In genomic region chr6:8086847-8087246, GRCm38 (mm10) we compare ENCODE assay signal across 10 mouse cellular contexts.
A peak's percentile ranks its signal among the peaks of the same experiment; 100 is the strongest.
DNase-seq lines count a peak whose midpoint lies in the region; ATAC-seq lines count a peak whose summit lies in the region.
"Had no signal": no experiment of that assay in that cellular context is flagged by ENCODE, and none has a peak within 500 bp of the region (broad histone marks: within the 10 kb centered on the region; RNA-seq: fewer than 3 reads in every experiment).

No protein-coding gene starts in this region.

- no peaks in the 10 kb centered on the region for H3K27me3 ChIP-seq in heart, embryonic 12.5 days (replicated peaks)
- H3K27me3 ChIP-seq: liver, embryonic 15.5 days had no signal

- H3K4me3 ChIP-seq in heart, embryonic 12.5 days, result no peak overlapping the region
- H3K4me3 ChIP-seq: erythroblast, embryonic 14.5 days; liver, embryonic 15.5 days had no signal

- intact Hi-C loops in heart, postnatal 10 days (cut with DNase I), result loop anchor here (1.0 kb wide), 1 partner anchor 354 kb away; no protein-coding TSS in a partner anchor

- 59% methylated on average over 3 of the region's 3 CpGs for WGBS in heart, embryonic 12.5 days

- no peaks in the 10 kb centered on the region for H3K9me3 ChIP-seq in heart, embryonic 12.5 days (replicated peaks)
- H3K9me3 ChIP-seq: liver, embryonic 15.5 days had no signal

- H3K27ac ChIP-seq in heart, embryonic 12.5 days (ENCODE audit: poor library complexity, severe bottlenecking), result no peak overlapping the region
- H3K27ac ChIP-seq: liver, embryonic 15.5 days had no signal

- DNase-seq in heart, postnatal 10 days, result peak; percentile 17 to 38
- peak; percentile 16 for DNase-seq in urinary bladder, postnatal 14 days (ENCODE audit: low spot score)
- DNase-seq in urinary bladder, postnatal 10 days (ENCODE audit: low spot score), result no peak
- peak; percentile 36 for DNase-seq in c-Kit-positive CD71-negative TER-119-negative erythroid progenitor cells, embryonic 14.5 days (ENCODE audit: low read depth)
- DNase-seq in spleen, adult 12 weeks (ENCODE audit: low spot score), result no peak
- DNase-seq in gastrocnemius, postnatal 4 days (ENCODE audit: low spot score in 2 of 2), result no peak

- no peak for ATAC-seq in heart, embryonic 12.5 days (ENCODE audit: insufficient number of reproducible peaks, low FRiP score)
- peak; percentile 75 for ATAC-seq in megakaryocyte, adult 5-6 weeks (ENCODE audit: poor library complexity, severe bottlenecking)

- no peaks in the 10 kb centered on the region for H3K36me3 ChIP-seq in heart, embryonic 12.5 days
- H3K36me3 ChIP-seq: liver, embryonic 15.5 days had no signal

- H3K4me2 ChIP-seq in heart, embryonic 12.5 days, result no peak overlapping the region
- H3K4me2 ChIP-seq: liver, embryonic 15.5 days had no signal

- 0 out of 2 replicates have a peak, but pooled peaks cover 4% of the 10 kb centered on the region for H3K4me1 ChIP-seq in heart, embryonic 12.5 days (replicated peaks)
- H3K4me1 ChIP-seq: liver, embryonic 15.5 days had no signal

- H3K9ac ChIP-seq in heart, embryonic 12.5 days, result no peak overlapping the region
- H3K9ac ChIP-seq: liver, embryonic 15.5 days had no signal

Comparison
In these comparisons a context has a peak if more than half of its experiments do, and no peak if none do; other contexts are left out.
1. DNase-seq: peak in heart, postnatal 10 days (2 of 2), urinary bladder, postnatal 14 days (single experiment) and c-Kit-positive CD71-negative TER-119-negative erythroid progenitor cells, embryonic 14.5 days (single experiment); none in urinary bladder, postnatal 10 days (single experiment), spleen, adult 12 weeks (single experiment) and gastrocnemius, postnatal 4 days (0 of 2).